Mouse (Mus musculus) embryonic facial prominence, embryonic 11.5 days (tissue): ENCODE data around the gene Pigt. TPM values are rescaled to one million over a fixed set of nuclear protein-coding genes. Genes with fewer than 3 reads are reported as not detected.

Source experiments
- ATAC-seq: fragments of 200-750 bp; cut with Nextera tagmentation; replicated peaks from 2 replicates; pipeline ENCODE4 v1.8.0; 2017; ENCODE audit warnings: low read depth; ENCODE audit not compliant: insufficient number of reproducible peaks, low FRiP score, low TSS enrichment
- DNase-seq: peaks from one replicate; pipeline ENCODE4 v3.0.0-alpha.2; 2015; ENCODE audit warnings: low spot score
- H3K27ac ChIP-seq: fragments of 300-500 bp; sonication (generic); replicated peaks from 2 replicates; pipeline ENCODE4 v1.5.1; 2014; ENCODE audit warnings: mild to moderate bottlenecking, low read depth, low read length, control low read depth
- H3K27me3 ChIP-seq: fragments of 300-500 bp; sonication (generic); 2 replicates; pipeline ENCODE4 v1.6.1; 2014; ENCODE audit warnings: mild to moderate bottlenecking, low read length, moderate library complexity, mixed read lengths; ENCODE audit not compliant: control insufficient read depth, insufficient read depth
- H3K36me3 ChIP-seq: fragments of 300-500 bp; sonication (generic); replicated peaks from 2 replicates; pipeline ENCODE4 v1.6.1; 2014; ENCODE audit warnings: low read depth, mild to moderate bottlenecking, low read length, moderate library complexity, mixed read lengths; ENCODE audit not compliant: control insufficient read depth, insufficient read depth
- H3K4me1 ChIP-seq: fragments of 300-500 bp; sonication (generic); 2 replicates; pipeline ENCODE4 v1.6.1; 2014; ENCODE audit warnings: low read length, mixed read lengths; ENCODE audit not compliant: control insufficient read depth, insufficient read depth
- H3K4me2 ChIP-seq: fragments of 300-500 bp; sonication (generic); 2 replicates; pipeline ENCODE4 v1.6.1; 2014; ENCODE audit warnings: low read depth, mild to moderate bottlenecking, control low read depth, low read length, moderate library complexity
- H3K4me3 ChIP-seq: fragments of 300-500 bp; sonication (generic); 2 replicates; pipeline ENCODE4 v1.5.1; 2014; ENCODE audit warnings: low read depth, low read length, control low read depth
- H3K9ac ChIP-seq: fragments of 300-500 bp; sonication (generic); replicated peaks from 2 replicates; pipeline ENCODE4 v1.6.1; 2014; ENCODE audit warnings: mild to moderate bottlenecking, control low read depth, low read length
- H3K9me3 ChIP-seq: fragments of 300-500 bp; sonication (generic); replicated peaks from 2 replicates; pipeline ENCODE4 v1.6.1; 2016; ENCODE audit warnings: mild to moderate bottlenecking, low read length, inconsistent platforms, mixed read lengths; ENCODE audit not compliant: control insufficient read depth
- WGBS: fragments of 180-500 bp; shearing (Covaris S2); extraction: QIAGEN DNeasy Blood & Tissue Kit; methylation state at CpG from one replicate; pipeline ENCODE4 v1.1.7; 2014; 5-methylcytosine and 5-hydroxymethylcytosine counted together
- polyA plus RNA-seq: library from polyadenylated mRNA; unstranded; fragments of >200 nt; fragmentation: Nextera tagmentation; extraction: Ambion mirVana; gene quantifications from 2 replicates; pipeline ENCODE4 v1.2.1, GENCODE M21; 2014

The Pigt gene
- polyA plus RNA-seq, 1 experiment from 2014 or later, result 38.4 TPM

DNA sequence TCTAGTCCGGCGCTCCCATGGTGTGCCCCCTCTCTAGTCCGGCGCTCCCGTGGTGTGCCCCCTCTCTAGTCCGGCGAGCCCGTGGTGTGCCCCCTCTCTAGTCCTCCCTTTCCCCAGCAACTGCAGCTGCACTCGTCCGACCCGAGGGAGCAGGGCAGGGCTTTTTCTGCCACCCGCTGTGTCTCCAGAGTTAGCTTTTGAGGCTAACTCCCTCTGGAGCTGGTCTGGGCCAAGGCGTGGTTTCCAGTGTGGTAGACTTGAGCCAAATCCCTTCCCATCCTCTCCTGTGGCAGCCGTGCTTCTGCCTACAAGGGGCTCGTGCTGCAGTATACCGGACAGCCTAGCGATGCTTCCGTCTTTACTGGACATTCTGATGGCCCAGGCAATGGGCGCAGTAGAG is 10.5 kb downstream of the Pigt start:
- H3K36me3 ChIP-seq, result peaks cover 5% of the 10 kb centered on the region
- no peaks in the 10 kb centered on the region for H3K9me3 ChIP-seq
- WGBS, result 87% methylated on average over 19 of the region's 19 CpGs
- DNase-seq (no peak), ATAC-seq (no peak)
- H3K4me3 ChIP-seq, result no peak overlapping the region
- no peaks in the 10 kb centered on the region for H3K27me3 ChIP-seq
- H3K4me2 ChIP-seq, result no peak overlapping the region
- H3K9ac ChIP-seq, result no peak overlapping the region
- no peak overlapping the region for H3K27ac ChIP-seq
- no peaks in the 10 kb centered on the region for H3K4me1 ChIP-seq

DNA sequence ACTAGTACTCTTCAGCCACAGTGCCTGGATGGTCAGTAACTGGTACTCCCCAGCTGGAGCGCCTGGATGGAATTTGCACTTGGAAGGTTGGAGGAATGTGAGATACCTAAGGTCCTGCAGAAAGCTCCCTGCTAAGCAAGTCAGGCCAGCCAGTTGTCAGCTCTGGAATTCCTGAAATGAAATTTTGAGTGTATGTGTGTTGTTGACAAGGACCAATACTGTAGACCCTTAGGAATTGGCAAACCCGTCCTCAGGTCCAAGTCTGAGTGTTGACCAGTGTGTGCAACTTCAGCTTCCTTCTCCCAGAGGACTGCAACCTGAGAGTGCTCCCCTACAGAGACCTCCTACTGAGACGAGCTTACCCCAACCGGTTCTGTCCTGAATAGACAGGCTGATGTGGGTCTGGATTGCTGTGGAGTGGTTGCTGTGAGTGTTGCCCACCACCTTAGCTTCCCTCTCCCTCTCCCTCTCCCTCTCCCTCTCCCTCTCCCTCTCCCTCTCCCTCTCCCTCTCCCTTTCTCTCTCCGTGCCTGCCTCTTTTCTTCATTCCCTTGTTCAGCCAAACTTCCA is 13.4 kb downstream of the Pigt start:
- DNase-seq, result no peak
- no peaks in the 10 kb centered on the region for H3K27me3 ChIP-seq
- no peak overlapping the region for H3K4me2 ChIP-seq
- WGBS, result 41% methylated on average over 4 of the region's 5 CpGs
- no peaks in the 10 kb centered on the region for H3K9me3 ChIP-seq
- no peaks in the 10 kb centered on the region; the same call in 1 of the 2 replicates for H3K36me3 ChIP-seq
- no peak overlapping the region for H3K9ac ChIP-seq
- no peak overlapping the region for H3K4me3 ChIP-seq
- H3K27ac ChIP-seq, result no peak overlapping the region
- no peak for ATAC-seq
- no peaks in the 10 kb centered on the region for H3K4me1 ChIP-seq

DNA sequence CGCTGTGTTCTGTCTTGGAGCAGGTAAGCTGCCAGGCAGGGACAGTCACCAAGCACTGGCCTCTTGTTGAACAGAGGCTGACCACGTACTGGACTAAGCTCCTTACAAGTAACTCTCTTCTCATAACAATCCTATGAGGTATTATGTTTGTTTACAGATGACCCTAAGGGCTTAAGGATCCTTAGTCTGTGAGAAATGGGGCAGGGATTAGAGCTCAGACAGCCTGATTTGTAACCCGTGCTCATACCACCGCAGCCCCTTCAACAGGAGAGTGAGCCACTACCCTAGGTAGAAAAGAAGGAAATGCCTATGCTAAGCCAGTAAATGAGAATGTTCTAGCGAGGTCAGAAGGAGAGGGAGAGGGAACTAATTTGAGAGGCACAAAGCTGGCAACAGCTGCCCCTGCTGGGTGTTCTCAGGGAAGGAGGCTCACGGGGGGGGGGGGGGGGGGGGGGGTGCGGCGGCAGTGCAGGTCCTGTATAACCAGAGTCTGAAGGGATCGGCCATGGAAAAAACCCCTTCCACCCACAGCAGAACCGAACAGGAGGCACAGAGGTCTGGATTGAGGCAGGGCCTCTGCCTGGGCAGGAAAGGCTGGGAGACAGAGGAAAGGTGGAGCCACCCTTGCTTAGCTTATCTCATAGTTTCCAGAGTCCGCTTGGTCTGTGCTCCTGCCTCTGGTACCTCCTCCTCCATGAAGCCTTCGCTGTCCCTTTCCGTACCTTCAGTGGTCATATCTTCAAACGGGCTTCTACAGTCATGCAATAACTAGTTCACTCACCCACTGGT is 15.0 kb downstream of the Pigt start:
- Histone ChIP-seq H3K36me3 (no peaks in the 10 kb centered on the region; the same call in 1 of the 2 replicates), H3K4me3 (no peak overlapping the region), H3K27ac (no peak overlapping the region), H3K27me3 (no peaks in the 10 kb centered on the region), H3K9me3 (no peaks in the 10 kb centered on the region), H3K4me1 (no peaks in the 10 kb centered on the region), H3K9ac (no peak overlapping the region), H3K4me2 (no peak overlapping the region)
- WGBS, result 67% methylated on average over 13 of the region's 14 CpGs
- ATAC-seq (no peak), DNase-seq (no peak)

DNA sequence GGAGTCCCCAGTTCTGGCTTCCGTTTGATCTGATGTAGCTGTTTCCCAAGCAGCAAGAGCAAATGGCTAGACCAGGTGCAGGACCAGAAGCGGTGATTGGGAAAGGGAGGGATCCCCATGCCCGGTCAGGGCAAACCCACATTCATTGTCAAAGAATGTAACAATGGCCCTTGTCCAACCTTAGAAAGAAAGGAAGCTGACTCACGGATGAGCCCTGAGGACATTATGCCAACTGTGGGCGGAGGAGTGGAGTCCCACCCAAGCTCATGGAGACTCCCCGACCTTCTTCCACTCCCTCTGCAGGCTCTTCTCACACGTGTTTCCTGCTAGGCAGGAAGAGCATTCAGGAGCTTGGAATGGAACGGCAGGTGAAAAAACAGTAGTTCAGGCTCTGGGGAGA is 16.1 kb downstream of the Pigt start:
- Histone ChIP-seq H3K4me1 (no peaks in the 10 kb centered on the region), H3K27me3 (no peaks in the 10 kb centered on the region), H3K9ac (no peak overlapping the region), H3K27ac (no peak overlapping the region), H3K4me3 (no peak overlapping the region), H3K36me3 (no peaks in the 10 kb centered on the region; the same call in 1 of the 2 replicates), H3K9me3 (no peaks in the 10 kb centered on the region), H3K4me2 (no peak overlapping the region)
- 68% methylated on average over 8 of the region's 8 CpGs for WGBS
- DNase-seq (no peak), ATAC-seq (no peak)

DNA sequence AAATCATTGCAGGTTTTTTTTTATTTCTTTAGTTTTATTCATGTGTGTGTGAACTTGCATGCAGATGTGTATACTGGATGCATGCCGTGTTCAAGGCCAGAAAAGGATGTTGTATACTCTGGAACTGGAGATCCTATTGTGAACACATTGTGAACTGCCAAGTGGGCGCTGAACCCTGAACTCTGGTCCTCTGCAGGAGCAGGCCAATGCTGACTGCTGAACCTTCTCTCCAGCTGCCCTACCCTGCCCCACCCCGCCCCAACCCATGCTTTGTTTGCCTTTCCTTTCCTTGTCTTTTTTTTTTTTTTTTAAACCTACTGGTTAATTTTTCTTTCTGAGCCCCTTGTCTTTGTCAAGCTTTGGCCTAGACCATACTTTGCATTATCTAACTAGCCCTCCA is 17.6 kb downstream of the Pigt start:
- ATAC-seq, result no peak
- no peaks in the 10 kb centered on the region for H3K9me3 ChIP-seq
- no peaks in the 10 kb centered on the region for H3K4me1 ChIP-seq
- H3K27me3 ChIP-seq, result no peaks in the 10 kb centered on the region
- H3K27ac ChIP-seq, result no peak overlapping the region
- no peaks in the 10 kb centered on the region; the same call in 1 of the 2 replicates for H3K36me3 ChIP-seq
- H3K4me2 ChIP-seq, result no peak overlapping the region
- no peak overlapping the region for H3K9ac ChIP-seq
- no peak overlapping the region for H3K4me3 ChIP-seq
- no peak for DNase-seq
- WGBS, result 91% methylated on average over 3 of the region's 3 CpGs

DNA sequence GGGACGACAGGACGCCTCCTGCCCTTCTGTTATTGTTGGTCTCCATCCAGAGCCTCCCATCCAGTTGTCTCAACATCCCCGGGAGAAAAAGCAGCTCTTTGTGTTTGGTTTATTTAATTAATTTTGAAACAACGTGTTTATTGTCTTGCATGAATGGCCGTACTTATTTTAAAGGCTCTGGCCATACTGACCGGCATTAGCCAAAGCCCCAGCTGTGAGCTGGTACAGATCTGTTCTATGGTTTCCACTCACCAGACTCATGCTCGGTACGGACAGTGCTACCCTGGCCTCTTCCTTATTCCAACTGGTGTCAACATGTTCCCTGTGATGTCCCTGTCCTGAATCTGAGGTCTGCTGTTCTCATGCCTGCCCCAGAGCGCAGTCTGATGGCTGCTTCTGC is 18.6 kb downstream of the Pigt start:
- no peaks in the 10 kb centered on the region for H3K36me3 ChIP-seq
- WGBS, result 74% methylated on average over 9 of the region's 9 CpGs
- no peak overlapping the region for H3K4me3 ChIP-seq
- no peak overlapping the region for H3K4me2 ChIP-seq
- no peak overlapping the region for H3K9ac ChIP-seq
- H3K27me3 ChIP-seq, result no peaks in the 10 kb centered on the region
- DNase-seq (no peak), ATAC-seq (no peak)
- H3K27ac ChIP-seq, result no peak overlapping the region
- no peaks in the 10 kb centered on the region for H3K4me1 ChIP-seq
- no peaks in the 10 kb centered on the region for H3K9me3 ChIP-seq

DNA sequence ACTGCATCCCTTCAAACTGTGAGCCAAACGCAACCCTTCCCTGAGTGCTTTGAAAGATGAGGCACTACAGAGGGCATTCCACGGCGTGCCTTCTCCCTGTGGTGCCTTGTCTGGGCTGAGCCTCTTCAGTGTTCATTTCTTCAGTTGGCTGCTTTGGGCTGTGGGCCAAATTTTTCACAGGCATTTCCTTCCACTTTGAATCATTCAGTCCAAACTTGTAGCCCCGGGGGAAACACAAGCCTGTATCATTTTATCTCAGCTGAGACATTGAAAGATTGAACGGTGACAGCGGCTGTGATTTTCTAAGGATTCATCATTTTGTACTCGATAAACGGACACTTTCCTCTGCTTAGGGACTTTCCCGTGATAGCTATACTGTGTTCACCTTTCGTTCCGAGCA is 19.3 kb downstream of the Pigt start:
- no peak for DNase-seq
- ATAC-seq, result no peak
- H3K27ac ChIP-seq, result no peak overlapping the region
- no peaks in the 10 kb centered on the region for H3K4me1 ChIP-seq
- H3K9me3 ChIP-seq, result no peaks in the 10 kb centered on the region
- H3K9ac ChIP-seq, result no peak overlapping the region
- no peak overlapping the region for H3K4me3 ChIP-seq
- H3K27me3 ChIP-seq, result no peaks in the 10 kb centered on the region
- H3K4me2 ChIP-seq, result no peak overlapping the region
- no peaks in the 10 kb centered on the region for H3K36me3 ChIP-seq
- 91% methylated on average over 11 of the region's 11 CpGs for WGBS

DNA sequence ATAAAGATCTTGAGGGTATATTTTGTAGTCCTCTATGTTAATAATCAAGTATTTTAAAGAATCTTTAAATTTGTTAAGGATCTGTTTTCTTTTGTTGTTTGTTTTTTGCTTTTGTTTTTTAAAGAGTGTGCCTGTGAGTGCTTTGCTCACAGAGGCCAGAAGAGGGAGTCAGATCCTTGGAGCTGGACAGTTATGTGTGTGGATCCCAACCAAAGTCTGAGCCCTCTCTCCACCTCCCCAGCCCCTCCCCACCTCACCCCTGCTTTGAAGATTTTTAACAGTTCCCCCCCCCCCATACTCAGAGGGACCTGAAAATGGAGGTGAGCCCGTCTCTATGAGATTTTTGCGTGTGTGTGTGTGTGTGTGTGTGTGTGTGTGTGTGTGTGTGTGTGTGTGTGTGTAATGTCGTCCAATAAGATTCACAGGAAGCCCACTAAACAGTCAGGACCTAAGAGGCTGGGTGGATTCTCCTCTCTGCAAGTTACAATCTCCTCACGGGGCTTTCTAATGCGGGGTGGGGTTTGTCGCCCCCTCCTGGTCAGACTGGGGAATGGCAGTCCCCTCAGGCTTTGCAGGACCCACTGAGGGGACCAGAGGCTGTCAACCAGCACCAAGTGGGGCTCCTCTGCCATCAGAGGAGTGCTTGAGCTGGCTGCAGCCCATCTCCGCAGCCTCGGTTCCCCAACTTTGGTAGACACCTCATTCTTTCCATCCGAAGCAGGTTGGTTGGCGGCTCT is 20.3 kb downstream of the Pigt start:
- no peak for ATAC-seq
- H3K27ac ChIP-seq, result no peak overlapping the region

More for the DNA sequence above, 20.3 kb downstream of the Pigt start:
- 37% methylated on average over 10 of the region's 10 CpGs for WGBS
- H3K4me1 ChIP-seq, result peaks cover 5% of the 10 kb centered on the region; the same call in 1 of the 2 replicates
- H3K27me3 ChIP-seq, result no peaks in the 10 kb centered on the region
- no peaks in the 10 kb centered on the region for H3K9me3 ChIP-seq
- H3K4me3 ChIP-seq, result no peak overlapping the region
- no peaks in the 10 kb centered on the region for H3K36me3 ChIP-seq
- no peak overlapping the region for H3K4me2 ChIP-seq
- H3K9ac ChIP-seq, result no peak overlapping the region
- DNase-seq, result peak; percentile 63
